Comparison of ENCODE assay signal across 8 mouse cellular contexts in the genomic region with DNA sequence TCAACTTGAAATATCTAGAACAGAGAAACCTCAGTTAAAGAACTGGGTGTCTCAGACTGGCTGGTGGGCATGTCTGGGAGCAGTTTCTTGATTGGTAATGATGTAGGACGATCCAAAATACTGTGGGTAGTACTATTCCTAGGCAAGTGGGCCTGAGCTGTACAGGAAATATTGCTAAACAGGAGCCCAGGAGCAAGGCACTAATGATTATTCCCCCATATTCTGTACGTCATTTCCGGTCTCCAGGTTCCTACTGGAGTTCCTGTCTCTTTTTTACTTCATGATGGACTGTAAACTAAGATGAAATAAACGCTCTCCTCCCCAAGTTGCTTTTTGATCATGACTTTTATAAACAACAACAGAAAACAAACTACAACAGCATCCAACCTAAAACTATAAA. TPM values are rescaled to one million over a fixed set of nuclear protein-coding genes. Genes with fewer than 3 reads are reported as not detected.
DNase-seq lines count a peak whose midpoint lies in the region; ATAC-seq lines count a peak whose summit lies in the region.

No protein-coding gene starts in this region.

- no peak for ATAC-seq in hindbrain, embryonic 12.5 days (ENCODE audit: low FRiP score)
- ATAC-seq in hindbrain, embryonic 11.5 days (ENCODE audit: low FRiP score), result no peak
- ATAC-seq in intestine, embryonic 15.5 days, result no peak
- ATAC-seq in midbrain, embryonic 14.5 days (ENCODE audit: low FRiP score, low TSS enrichment), result no peak
- ATAC-seq in activated CD4-positive, CD25-positive, alpha-beta regulatory T cell, adult 4 months, result no peak

- no peak overlapping the region for H3K27ac ChIP-seq in hindbrain, embryonic 12.5 days
- H3K27ac ChIP-seq in hindbrain, embryonic 11.5 days (ENCODE audit: low read depth, low read length), result no peak overlapping the region
- H3K27ac ChIP-seq in embryonic facial prominence, embryonic 10.5 days (replicated peaks), result no peak overlapping the region
- 0 out of 2 replicates have a peak overlapping the region, but pooled peaks have one; percentile 52 for H3K27ac ChIP-seq in intestine, embryonic 15.5 days
- H3K27ac ChIP-seq in midbrain, embryonic 14.5 days (replicated peaks; ENCODE audit: low read depth, low read length), result no peak overlapping the region

- no peak overlapping the region for H3K4me3 ChIP-seq in hindbrain, embryonic 12.5 days
- no peak overlapping the region for H3K4me3 ChIP-seq in hindbrain, embryonic 11.5 days (ENCODE audit: low read depth, low read length)
- peak overlapping the region; percentile 53; the same call in 1 of the 2 replicates for H3K4me3 ChIP-seq in embryonic facial prominence, embryonic 10.5 days
- H3K4me3 ChIP-seq in intestine, embryonic 15.5 days (replicated peaks), result peak overlapping the region; percentile 37; the same call in 1 of the 2 replicates
- no peak overlapping the region for H3K4me3 ChIP-seq in midbrain, embryonic 14.5 days (replicated peaks; ENCODE audit: low read depth, low read length)

- peak overlapping the region; percentile 57 for H3K4me2 ChIP-seq in hindbrain, embryonic 12.5 days (replicated peaks)
- no peak overlapping the region for H3K4me2 ChIP-seq in hindbrain, embryonic 11.5 days (replicated peaks; ENCODE audit: low read depth, low read length)
- H3K4me2 ChIP-seq in intestine, embryonic 15.5 days (replicated peaks), result peak overlapping the region; percentile 62
- H3K4me2 ChIP-seq in midbrain, embryonic 14.5 days (ENCODE audit: low read length), result peak overlapping the region; percentile 53; the same call in 1 of the 2 replicates

- H3K9me3 ChIP-seq in hindbrain, embryonic 12.5 days (replicated peaks), result no peaks in the 10 kb centered on the region
- no peaks in the 10 kb centered on the region for H3K9me3 ChIP-seq in hindbrain, embryonic 11.5 days (ENCODE audit: control insufficient read depth, low read length)
- H3K9me3 ChIP-seq in embryonic facial prominence, embryonic 10.5 days, result no peaks in the 10 kb centered on the region
- no peaks in the 10 kb centered on the region for H3K9me3 ChIP-seq in intestine, embryonic 15.5 days
- no peaks in the 10 kb centered on the region for H3K9me3 ChIP-seq in midbrain, embryonic 14.5 days (ENCODE audit: control insufficient read depth, low read length)

- no peaks in the 10 kb centered on the region for H3K27me3 ChIP-seq in hindbrain, embryonic 12.5 days
- H3K27me3 ChIP-seq in hindbrain, embryonic 11.5 days (ENCODE audit: control insufficient read depth, insufficient read depth, low read length), result no peaks in the 10 kb centered on the region
- H3K27me3 ChIP-seq in embryonic facial prominence, embryonic 10.5 days (replicated peaks; ENCODE audit: low read depth, poor library complexity, severe bottlenecking), result no peaks in the 10 kb centered on the region; the same call in 1 of the 2 replicates
- H3K27me3 ChIP-seq in intestine, embryonic 15.5 days (replicated peaks), result no peaks in the 10 kb centered on the region
- H3K27me3 ChIP-seq in midbrain, embryonic 14.5 days (ENCODE audit: control insufficient read depth, insufficient read depth, low read length), result peaks cover 4% of the 10 kb centered on the region; the same call in 1 of the 2 replicates

- 91% methylated on average over 4 of the region's 4 CpGs for WGBS in hindbrain, embryonic 12.5 days
- 85% methylated on average over 4 of the region's 4 CpGs for WGBS in hindbrain, embryonic 11.5 days
- WGBS in embryonic facial prominence, embryonic 10.5 days, result 84% methylated on average over 4 of the region's 4 CpGs
- WGBS in intestine, embryonic 15.5 days, result 78% methylated on average over 4 of the region's 4 CpGs
- 92% methylated on average over 4 of the region's 4 CpGs for WGBS in midbrain, embryonic 14.5 days

- H3K9ac ChIP-seq in hindbrain, embryonic 12.5 days, result no peak overlapping the region
- no peak overlapping the region for H3K9ac ChIP-seq in hindbrain, embryonic 11.5 days (ENCODE audit: low read depth, low read length)
- H3K9ac ChIP-seq in intestine, embryonic 15.5 days, result no peak overlapping the region
- H3K9ac ChIP-seq in midbrain, embryonic 14.5 days (replicated peaks; ENCODE audit: low read length), result no peak overlapping the region

- H3K4me1 ChIP-seq in hindbrain, embryonic 12.5 days, result no peaks in the 10 kb centered on the region
- no peaks in the 10 kb centered on the region for H3K4me1 ChIP-seq in hindbrain, embryonic 11.5 days (replicated peaks; ENCODE audit: control insufficient read depth, insufficient read depth, low read length)
- H3K4me1 ChIP-seq in embryonic facial prominence, embryonic 10.5 days, result peaks cover 13% of the 10 kb centered on the region
- 0 out of 2 replicates have a peak, but pooled peaks cover 3% of the 10 kb centered on the region for H3K4me1 ChIP-seq in intestine, embryonic 15.5 days (replicated peaks)
- H3K4me1 ChIP-seq in midbrain, embryonic 14.5 days (ENCODE audit: control insufficient read depth, insufficient read depth, low read length), result 0 out of 2 replicates have a peak, but pooled peaks cover 4% of the 10 kb centered on the region

- no peak for DNase-seq in hindbrain, embryonic 11.5 days (ENCODE audit: low spot score)
- DNase-seq in embryonic facial prominence, embryonic 10.5 days (ENCODE audit: low spot score), result no peak
- no peak for DNase-seq in midbrain, embryonic 14.5 days
- DNase-seq in gastrocnemius, postnatal 4 days (ENCODE audit: low spot score in 2 of 2), result no peak
- DNase-seq in retina, postnatal 1 day, result no peak

- no peaks in the 10 kb centered on the region for H3K36me3 ChIP-seq in hindbrain, embryonic 12.5 days
- no peaks in the 10 kb centered on the region for H3K36me3 ChIP-seq in hindbrain, embryonic 11.5 days (ENCODE audit: control insufficient read depth, insufficient read depth, low read length)
- no peaks in the 10 kb centered on the region for H3K36me3 ChIP-seq in embryonic facial prominence, embryonic 10.5 days (replicated peaks)
- no peaks in the 10 kb centered on the region for H3K36me3 ChIP-seq in intestine, embryonic 15.5 days
- H3K36me3 ChIP-seq in midbrain, embryonic 14.5 days (ENCODE audit: control insufficient read depth, insufficient read depth, low read length), result no peaks in the 10 kb centered on the region

RNA-seq across cellular contexts. Expression of a gene that starts 5.7 kb away (rescaled TPM):
- polyA plus RNA-seq in hindbrain, embryonic 12.5 days (2016; fragmentation: Nextera tagmentation; extraction: Ambion mirVana), result 5.0 and 5.8 TPM in 2 replicates
- polyA plus RNA-seq in hindbrain, embryonic 11.5 days (2014; fragmentation: Nextera tagmentation; extraction: Ambion mirVana), result 6.7 and 7.4 TPM in 2 replicates
- polyA plus RNA-seq in embryonic facial prominence, embryonic 10.5 days (2016; fragmentation: Nextera tagmentation; extraction: Ambion mirVana), result 2.1 and 2.9 TPM in 2 replicates
- polyA plus RNA-seq in intestine, embryonic 15.5 days (2015; fragmentation: Nextera tagmentation; extraction: Ambion mirVana), result 12.2 and 12.4 TPM in 2 replicates
- 3.9 and 5.3 TPM in 2 replicates for polyA plus RNA-seq in midbrain, embryonic 14.5 days (2014; fragmentation: Nextera tagmentation; extraction: Ambion mirVana)
- polyA plus RNA-seq in activated CD4-positive, CD25-positive, alpha-beta regulatory T cell, adult 4 months (2017; shearing (Covaris generic)), result under 1 TPM in 1 of 2 experiments, not detected in 1; 0.12 TPM
- total RNA-seq in gastrocnemius, postnatal 4 days (2021), result 1 to 10 TPM; 4.4 to 4.8 TPM

Comparison
In these comparisons a context has a peak if more than half of its experiments do, and no peak if none do; other contexts are left out.
1. H3K4me3 ChIP-seq: peak in embryonic facial prominence, embryonic 10.5 days (single experiment) and intestine, embryonic 15.5 days (single experiment); none in hindbrain, embryonic 12.5 days (single experiment), hindbrain, embryonic 11.5 days (single experiment) and midbrain, embryonic 14.5 days (single experiment).